Mouse (Mus musculus) forebrain, embryonic 13.5 days (tissue): Measurements from ENCODE around the gene Zfp385a. TPM values are rescaled to one million over a fixed set of nuclear protein-coding genes. Genes with fewer than 3 reads are reported as not detected.

Source experiments
- ATAC-seq: fragments of 200-750 bp; cut with Nextera tagmentation; 2 replicates; pipeline ENCODE4 v1.8.0; 2017
- H3K27ac ChIP-seq: fragments of 300-500 bp; sonication (generic); 2 replicates; pipeline ENCODE4 v1.5.1; 2015; ENCODE audit warnings: inconsistent platforms, mild to moderate bottlenecking, moderate library complexity
- H3K27me3 ChIP-seq: fragments of 300-500 bp; sonication (generic); 2 replicates; pipeline ENCODE4 v1.6.1; 2015; ENCODE audit warnings: mild to moderate bottlenecking, inconsistent platforms
- H3K36me3 ChIP-seq: fragments of 300-500 bp; sonication (generic); 2 replicates; pipeline ENCODE4 v1.6.1; 2015; ENCODE audit warnings: mild to moderate bottlenecking, inconsistent platforms; ENCODE audit not compliant: poor library complexity, severe bottlenecking
- H3K4me1 ChIP-seq: fragments of 300-500 bp; sonication (generic); 2 replicates; pipeline ENCODE4 v1.6.1; 2015; ENCODE audit warnings: inconsistent platforms
- H3K4me2 ChIP-seq: fragments of 300-500 bp; sonication (generic); 2 replicates; pipeline ENCODE4 v1.6.1; 2015; ENCODE audit warnings: inconsistent platforms, mild to moderate bottlenecking, moderate library complexity
- H3K4me3 ChIP-seq: fragments of 300-500 bp; sonication (generic); 2 replicates; pipeline ENCODE4 v1.5.1; 2015; ENCODE audit warnings: mild to moderate bottlenecking, inconsistent platforms
- H3K9ac ChIP-seq: fragments of 300-500 bp; sonication (generic); 2 replicates; pipeline ENCODE4 v1.6.1; 2015; ENCODE audit warnings: mild to moderate bottlenecking, inconsistent platforms
- H3K9me3 ChIP-seq: fragments of 300-500 bp; sonication (generic); replicated peaks from 2 replicates; pipeline ENCODE4 v1.6.1; 2016; ENCODE audit warnings: inconsistent platforms
- WGBS: fragments of 180-500 bp; shearing (Covaris S2); methylation state at CpG from one replicate; pipeline ENCODE4 v1.1.7; 2015; 5-methylcytosine and 5-hydroxymethylcytosine counted together
- polyA plus RNA-seq: library from polyadenylated mRNA; unstranded; fragments of >200 nt; fragmentation: Nextera tagmentation; extraction: Ambion mirVana; gene quantifications from 2 replicates; pipeline ENCODE4 v1.2.1, GENCODE M21; 2015

The Zfp385a gene
- polyA plus RNA-seq, 1 experiment from 2014 or later: 11.3 TPM

DNA sequence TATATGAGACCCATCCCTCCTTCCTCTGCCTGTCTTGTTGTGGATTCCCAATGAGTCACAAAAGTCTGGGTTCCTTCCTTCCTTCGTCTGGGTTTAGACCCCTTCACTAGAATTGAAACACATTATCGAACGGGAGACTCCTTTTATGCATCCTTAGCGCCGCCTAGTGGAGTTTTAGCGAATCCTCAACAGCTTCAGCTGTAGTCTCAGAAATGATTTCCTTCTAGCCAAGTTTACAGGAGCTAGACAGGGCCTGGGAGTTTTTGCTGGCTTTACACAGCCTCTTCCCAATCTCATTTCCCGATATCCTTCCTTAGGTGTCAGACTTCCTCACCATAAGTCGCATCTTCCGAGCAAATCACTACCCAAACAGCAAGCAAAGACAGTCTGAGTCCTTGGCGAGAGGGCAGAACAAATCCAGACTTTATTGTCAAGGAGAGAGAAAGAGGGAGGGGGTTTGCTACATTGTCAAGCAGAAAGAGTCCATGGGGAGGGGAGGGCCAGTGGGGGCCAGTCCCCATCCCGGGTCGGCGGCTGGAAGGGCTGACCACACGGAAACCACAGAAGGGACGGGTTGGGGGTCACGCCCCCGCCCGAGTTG is 26.3 kb downstream of the Zfp385a start:
- 0 out of 2 replicates have a peak, but pooled peaks have one; percentile 11 for ATAC-seq

DNA sequence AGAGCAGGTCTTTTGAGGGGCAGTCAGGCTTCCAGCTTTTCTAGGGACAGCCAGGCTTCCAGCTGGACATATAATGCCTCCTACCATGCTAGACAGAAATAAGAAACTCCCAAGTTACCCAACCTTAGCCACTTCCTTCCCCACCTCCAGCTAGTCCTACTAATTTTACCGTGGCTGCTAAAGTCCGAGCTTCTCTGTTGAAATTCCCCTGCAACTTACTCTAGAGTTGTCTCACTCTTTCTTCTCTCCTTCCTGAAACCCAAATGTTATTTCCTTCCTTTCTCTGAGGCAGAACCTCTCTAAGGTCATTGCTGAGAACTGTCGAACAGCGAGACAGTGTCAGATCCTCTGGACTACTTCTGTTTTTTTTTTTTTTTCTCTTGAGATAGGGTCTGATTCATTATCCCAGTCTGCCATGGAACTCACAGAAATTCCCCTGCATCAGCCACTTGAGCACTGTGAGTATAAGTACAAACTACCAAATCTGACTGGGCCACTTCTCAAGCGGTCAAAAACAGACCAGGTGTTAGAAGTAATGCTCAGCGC is 29.5 kb downstream of the Zfp385a start, which contains the start of gene Gpr84:
Gene Gpr84 (minus strand): TSS at position 248 of the 546 bp plus-strand sequence.
- no peaks in the 10 kb centered on the region for H3K9me3 ChIP-seq
- H3K36me3 ChIP-seq: peaks cover 3% of the 10 kb centered on the region
- no peak within 1 kb of the TSS for H3K4me2 ChIP-seq
- WGBS: 76% methylated on average over 6 of the region's 6 CpGs
- H3K27ac ChIP-seq: no peak within 1 kb of the TSS
- H3K4me3 ChIP-seq: no peak within 1 kb of the TSS
- peaks cover 14% of the 10 kb centered on the region for H3K27me3 ChIP-seq
- ATAC-seq: no peak
- H3K9ac ChIP-seq: no peak within 1 kb of the TSS
- peaks cover 50% of the 10 kb centered on the region for H3K4me1 ChIP-seq

More for the DNA sequence above, 26.3 kb downstream of the Zfp385a start:
- Histone ChIP-seq H3K36me3 (peaks cover 34% of the 10 kb centered on the region), H3K27me3 (peaks cover 10% of the 10 kb centered on the region), H3K9ac (no peak overlapping the region), H3K27ac (no peak overlapping the region), H3K4me2 (peak overlapping the region; percentile 57), H3K9me3 (no peaks in the 10 kb centered on the region), H3K4me3 (no peak overlapping the region), H3K4me1 (peaks cover 29% of the 10 kb centered on the region)
- WGBS: 15% methylated on average over 18 of the region's 18 CpGs

DNA sequence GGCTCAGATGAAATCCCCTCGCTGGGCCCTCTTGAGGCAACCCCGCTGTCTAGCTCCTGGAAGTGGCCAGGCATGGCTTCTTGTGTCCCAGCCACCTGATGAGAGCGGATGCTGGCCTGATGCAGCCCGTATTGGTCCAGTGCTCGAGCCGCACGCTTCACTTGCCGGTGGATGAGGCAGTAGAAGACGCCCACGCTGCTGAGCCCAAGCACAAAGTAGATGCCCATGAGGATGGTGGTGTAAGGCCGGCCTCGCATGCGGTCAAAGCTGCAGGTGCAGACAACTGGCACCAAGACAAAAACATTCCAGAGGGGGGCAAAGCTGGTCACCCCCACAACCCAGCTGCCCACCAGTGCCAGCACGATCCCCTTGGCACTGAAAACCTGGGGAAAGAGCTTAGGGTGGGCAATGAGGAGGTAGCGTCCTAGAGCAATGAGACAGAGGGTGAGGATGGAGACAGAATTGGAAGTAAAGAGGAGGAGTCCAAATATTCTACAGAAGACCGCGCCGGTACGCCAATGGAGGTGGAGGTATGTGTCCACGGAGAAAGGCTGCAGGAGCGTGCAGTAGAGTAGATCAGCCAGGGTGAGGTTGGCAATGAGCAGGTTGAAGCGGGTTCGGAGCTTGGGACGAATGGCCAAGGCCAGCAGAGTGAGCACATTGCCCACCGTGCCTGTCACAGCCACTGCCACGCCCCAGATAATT is 30.9 kb downstream of the Zfp385a start:
- H3K4me2 ChIP-seq: 0 out of 2 replicates have a peak overlapping the region, but pooled peaks have one; percentile 5
- no peak overlapping the region for H3K4me3 ChIP-seq
- H3K9me3 ChIP-seq: no peaks in the 10 kb centered on the region
- H3K27ac ChIP-seq: no peak overlapping the region
- no peak for ATAC-seq
- H3K4me1 ChIP-seq: peaks cover 44% of the 10 kb centered on the region
- H3K36me3 ChIP-seq: no peaks in the 10 kb centered on the region
- peak overlapping the region; percentile 58 for H3K9ac ChIP-seq
- H3K27me3 ChIP-seq: peaks cover 14% of the 10 kb centered on the region
- WGBS: 67% methylated on average over 26 of the region's 26 CpGs

DNA sequence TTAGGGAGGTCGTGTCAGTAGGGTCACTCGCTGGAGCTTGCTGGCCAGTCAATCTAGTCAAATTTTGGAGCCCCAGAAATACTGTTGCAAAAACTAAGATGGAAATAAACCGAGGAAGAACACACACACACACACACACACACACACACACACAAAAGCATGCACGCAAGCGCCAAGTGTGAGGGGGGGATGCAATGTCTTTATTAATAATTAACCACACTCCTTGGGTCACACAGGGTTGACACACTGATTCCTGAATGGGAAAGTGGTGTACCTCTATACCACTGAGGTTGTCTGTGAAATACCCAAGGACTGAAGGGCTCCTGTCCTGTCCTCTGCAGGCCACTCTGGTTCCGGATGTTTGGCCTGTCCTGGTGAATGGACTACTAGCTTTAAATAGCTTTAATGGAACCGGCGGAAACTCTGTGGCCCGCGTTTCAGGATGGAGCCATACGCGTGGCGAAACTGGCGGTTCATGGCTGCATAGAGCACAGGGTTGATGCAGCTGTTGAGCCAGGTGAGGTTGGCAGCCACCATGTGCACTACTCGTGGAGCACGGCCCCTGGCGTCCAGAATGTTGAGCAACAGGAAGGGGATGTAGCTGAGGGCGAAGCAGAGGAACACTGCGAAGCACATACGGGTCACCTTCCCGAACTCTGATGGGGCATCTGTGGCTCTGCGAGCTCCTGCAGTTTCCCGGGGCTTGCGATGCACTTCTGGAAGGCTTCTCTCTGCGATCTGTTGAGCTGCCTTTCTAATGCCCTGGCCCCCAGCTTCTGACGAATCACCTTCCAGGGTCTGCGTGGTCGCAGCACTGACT is 31.6 kb downstream of the Zfp385a start:
- ATAC-seq: no peak
- Histone ChIP-seq H3K4me2 (0 out of 2 replicates have a peak overlapping the region, but pooled peaks have one; percentile 5), H3K4me1 (peaks cover 45% of the 10 kb centered on the region), H3K9me3 (no peaks in the 10 kb centered on the region), H3K9ac (peak overlapping the region; percentile 58), H3K27me3 (peaks cover 14% of the 10 kb centered on the region), H3K4me3 (no peak overlapping the region), H3K27ac (no peak overlapping the region), H3K36me3 (no peaks in the 10 kb centered on the region)
- WGBS: 47% methylated on average over 28 of the region's 28 CpGs

DNA sequence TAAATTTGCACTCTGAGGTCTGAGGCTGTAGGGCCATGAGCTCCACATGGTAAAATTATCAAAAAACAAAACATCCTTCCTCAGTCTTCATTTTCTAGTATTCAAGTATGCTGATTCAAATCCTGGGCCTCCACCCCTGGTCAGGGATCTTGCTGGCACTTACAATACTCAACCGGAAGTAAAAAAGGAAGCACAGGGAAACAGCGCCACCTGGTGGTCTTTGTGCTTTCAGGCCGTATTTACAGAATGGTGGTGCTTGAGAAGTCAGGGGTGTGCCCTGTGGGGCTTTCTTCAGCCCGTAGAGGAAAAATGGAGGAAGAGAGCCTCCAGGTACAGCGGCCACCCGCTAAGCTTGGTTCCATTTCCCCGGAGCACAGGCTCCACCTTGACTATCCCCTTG is 32.8 kb downstream of the Zfp385a start:
- peaks cover 14% of the 10 kb centered on the region for H3K27me3 ChIP-seq
- H3K9me3 ChIP-seq: no peaks in the 10 kb centered on the region
- H3K36me3 ChIP-seq: no peaks in the 10 kb centered on the region
- H3K27ac ChIP-seq: peak overlapping the region; percentile 98
- 0 out of 2 replicates have a peak overlapping the region, but pooled peaks have one; percentile 19 for H3K9ac ChIP-seq
- H3K4me1 ChIP-seq: peaks cover 53% of the 10 kb centered on the region
- 1% methylated on average over 7 of the region's 7 CpGs for WGBS
- H3K4me3 ChIP-seq: no peak overlapping the region
- H3K4me2 ChIP-seq: peak overlapping the region; percentile 31; the same call in 1 of the 2 replicates
- ATAC-seq: peak; percentile 2; the same call in 1 of the 2 replicates

DNA sequence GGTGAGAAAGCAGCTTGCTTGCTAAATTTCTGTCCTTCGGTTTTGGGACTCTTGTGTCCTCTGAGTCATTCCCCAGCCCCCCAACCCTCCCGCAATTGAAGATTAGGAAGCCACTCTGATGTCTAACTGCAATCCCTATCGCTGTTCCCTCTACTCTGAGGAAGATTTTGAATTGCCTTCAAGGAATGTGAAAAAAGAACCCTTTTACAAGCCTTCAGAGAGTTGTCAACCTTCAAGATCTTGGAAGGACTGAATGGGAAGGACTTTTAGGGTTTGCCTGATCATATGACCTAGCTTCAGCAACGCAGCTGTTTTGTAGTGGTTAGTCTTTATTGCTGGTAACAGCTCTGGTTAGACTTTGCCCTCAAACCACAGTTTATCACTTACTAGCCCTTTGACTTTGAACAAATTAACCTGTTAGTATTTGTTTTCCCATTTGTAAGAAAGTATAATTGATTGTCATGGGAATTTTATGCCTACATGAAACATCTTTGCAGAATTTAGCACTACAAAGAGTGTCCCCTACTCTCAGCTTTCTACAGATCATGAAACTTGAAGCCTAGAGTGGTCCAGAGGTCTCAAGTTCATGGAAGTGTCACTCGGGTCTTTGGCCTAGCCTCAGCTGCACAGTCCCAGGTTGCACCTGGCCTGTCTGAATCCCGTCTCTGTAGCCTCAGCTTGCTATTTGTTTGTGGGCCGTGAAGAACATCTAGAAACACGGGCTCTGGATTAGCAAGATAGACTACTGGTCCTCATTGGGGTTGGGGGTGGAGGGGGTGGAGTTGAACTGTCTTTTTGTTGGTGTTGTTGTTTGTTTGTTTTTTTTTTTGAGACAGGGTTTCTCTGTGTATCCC is 33.9 kb downstream of the Zfp385a start:
- peak overlapping the region; percentile 98 for H3K27ac ChIP-seq
- H3K4me2 ChIP-seq: peak overlapping the region; percentile 66
- no peak for ATAC-seq
- peak overlapping the region; percentile 81 for H3K9ac ChIP-seq
- no peaks in the 10 kb centered on the region for H3K36me3 ChIP-seq
- 40% methylated on average over 8 of the region's 8 CpGs for WGBS
- peaks cover 14% of the 10 kb centered on the region for H3K27me3 ChIP-seq
- H3K4me1 ChIP-seq: peaks cover 64% of the 10 kb centered on the region
- peak overlapping the region; percentile 38 for H3K4me3 ChIP-seq
- H3K9me3 ChIP-seq: no peaks in the 10 kb centered on the region

DNA sequence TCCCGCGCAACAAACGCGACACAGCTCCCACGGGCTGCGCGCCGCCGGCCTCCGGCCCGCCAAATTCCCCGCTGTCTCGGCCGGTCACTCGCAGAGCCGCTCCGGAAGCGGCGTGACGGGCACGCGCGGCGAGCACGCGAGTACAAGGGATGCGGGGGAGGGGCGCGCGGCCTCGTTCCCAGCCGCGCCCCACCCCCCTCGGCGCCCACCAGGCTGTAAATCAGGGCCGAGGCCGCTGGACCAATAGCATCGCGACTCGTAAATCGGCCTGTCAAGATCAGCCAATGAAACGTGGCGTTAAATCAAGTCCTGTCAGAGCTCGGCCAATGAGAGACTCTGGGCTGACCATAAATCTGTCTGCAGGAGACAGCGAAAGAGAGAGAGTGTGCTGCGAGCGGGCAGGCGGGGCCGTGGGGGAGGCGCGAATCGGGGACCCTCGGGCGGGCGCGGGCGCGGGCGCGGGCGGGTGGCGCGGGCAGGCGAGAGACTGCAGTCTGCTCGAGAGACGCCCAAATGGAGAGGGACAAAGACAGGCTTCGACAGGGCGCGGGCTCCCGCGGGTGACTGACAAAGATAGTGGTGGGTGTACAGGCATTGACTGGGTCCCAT is 34.7 kb downstream of the Zfp385a start:
- Histone ChIP-seq H3K4me2 (peak overlapping the region; percentile 77), H3K9ac (peak overlapping the region; percentile 81), H3K4me1 (peaks cover 72% of the 10 kb centered on the region), H3K36me3 (no peaks in the 10 kb centered on the region), H3K27ac (peak overlapping the region; percentile 98), H3K9me3 (no peaks in the 10 kb centered on the region), H3K4me3 (peak overlapping the region; percentile 44), H3K27me3 (peaks cover 14% of the 10 kb centered on the region)
- WGBS: under 1% methylated on average over 71 of the region's 71 CpGs
- peak; percentile 97 for ATAC-seq

DNA sequence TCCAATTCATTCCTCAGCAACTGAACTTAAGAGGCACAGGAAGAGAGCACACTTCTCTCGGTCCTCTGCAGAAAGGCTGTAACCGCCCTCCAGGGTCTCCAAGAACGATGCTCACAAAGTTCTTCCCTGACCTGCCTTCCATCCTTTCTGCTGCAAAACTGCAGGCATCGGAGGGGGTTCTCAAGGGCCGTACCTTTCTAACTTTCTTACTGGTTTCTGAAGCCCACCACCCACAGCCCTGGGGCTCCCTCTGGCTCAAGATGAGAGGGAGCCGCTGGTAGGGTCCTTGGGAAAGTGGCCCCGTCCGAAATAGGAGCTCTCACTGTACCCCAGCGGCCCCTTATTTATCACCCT is 35.3 kb downstream of the Zfp385a start:
- peak overlapping the region; percentile 95 for H3K27ac ChIP-seq
- peaks cover 78% of the 10 kb centered on the region for H3K4me1 ChIP-seq
- ATAC-seq: peak; percentile 2; the same call in 1 of the 2 replicates
- peak overlapping the region; percentile 77 for H3K4me2 ChIP-seq
- no peaks in the 10 kb centered on the region for H3K36me3 ChIP-seq
- H3K4me3 ChIP-seq: peak overlapping the region; percentile 44
- H3K27me3 ChIP-seq: peaks cover 14% of the 10 kb centered on the region
- H3K9me3 ChIP-seq: no peaks in the 10 kb centered on the region
- 0% methylated on average over 9 of the region's 9 CpGs for WGBS
- H3K9ac ChIP-seq: peak overlapping the region; percentile 78

DNA sequence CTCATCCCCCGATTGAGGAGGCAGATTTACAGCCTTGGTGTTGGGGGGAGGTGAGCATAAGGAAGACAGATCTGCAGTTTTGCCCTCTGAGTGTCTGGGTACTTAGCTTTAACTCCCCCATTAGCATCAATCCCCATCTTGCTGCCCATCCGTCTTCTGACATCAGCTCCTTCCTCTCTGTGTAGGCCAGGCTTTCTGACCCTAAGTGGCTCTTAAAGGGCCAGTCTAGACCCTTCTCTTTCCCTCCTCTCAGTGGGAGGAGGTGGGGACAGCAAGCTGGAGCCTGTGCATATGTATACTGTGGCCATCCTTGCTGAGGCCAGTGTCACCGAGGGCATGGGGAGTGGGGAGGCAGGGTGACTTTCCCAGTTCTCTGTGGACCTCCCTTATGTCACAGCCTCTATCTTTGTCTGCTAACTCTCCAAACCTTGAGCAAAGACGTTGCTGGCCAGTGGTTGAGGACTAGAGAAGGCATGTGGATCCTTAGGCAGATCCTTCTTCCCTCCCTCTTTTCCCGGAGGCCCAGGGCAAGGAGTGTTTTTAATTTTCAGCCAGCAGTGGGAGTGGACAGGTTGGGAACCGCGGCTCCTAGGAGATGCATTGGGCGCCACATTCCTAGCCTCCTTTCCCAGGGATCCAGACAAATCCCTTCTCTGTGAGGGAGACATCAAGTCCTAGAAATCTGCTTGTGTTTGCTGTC is 35.8 kb downstream of the Zfp385a start:
- peak overlapping the region; percentile 78 for H3K9ac ChIP-seq
- H3K4me3 ChIP-seq: peak overlapping the region; percentile 44
- peaks cover 83% of the 10 kb centered on the region for H3K4me1 ChIP-seq
- peak overlapping the region; percentile 95 for H3K27ac ChIP-seq
- no peaks in the 10 kb centered on the region for H3K36me3 ChIP-seq
- H3K27me3 ChIP-seq: peaks cover 9% of the 10 kb centered on the region
- WGBS: 10% methylated on average over 8 of the region's 8 CpGs
- H3K4me2 ChIP-seq: peak overlapping the region; percentile 77
- no peak for ATAC-seq
- H3K9me3 ChIP-seq: no peaks in the 10 kb centered on the region

DNA sequence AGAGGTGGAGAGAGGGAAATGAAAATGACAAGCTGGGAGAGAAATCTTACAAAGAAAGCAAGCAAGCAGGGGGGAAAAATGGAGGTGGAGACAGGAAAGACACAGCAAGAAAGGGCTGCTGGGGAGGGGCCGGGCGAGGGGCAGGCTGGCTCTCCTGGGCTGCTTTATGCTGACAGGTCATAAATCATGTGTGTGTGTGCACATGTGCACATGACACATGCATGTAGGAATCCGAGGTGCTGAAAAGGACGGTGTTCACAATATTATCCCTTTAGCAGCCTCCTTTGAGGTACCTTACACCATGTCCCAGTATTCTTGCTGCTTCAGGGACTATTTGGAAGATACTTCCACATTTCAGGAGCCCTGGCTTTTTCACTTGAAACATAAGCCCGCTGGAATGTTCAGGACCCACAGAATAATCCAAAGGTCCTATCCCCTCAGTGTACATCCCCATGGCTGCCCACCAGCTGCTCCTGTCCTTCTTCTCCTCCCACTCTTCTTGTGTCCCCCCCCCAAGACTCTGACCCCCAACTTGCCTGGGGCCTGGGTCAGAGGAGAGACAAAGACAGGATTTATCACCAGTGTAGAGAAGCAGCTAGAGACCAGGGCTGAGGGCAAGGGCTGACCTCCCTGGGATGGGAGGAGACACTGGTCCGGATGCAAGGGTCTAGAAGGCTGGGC is 37.4 kb downstream of the Zfp385a start:
- H3K36me3 ChIP-seq: 0 out of 2 replicates have a peak, but pooled peaks cover 6% of the 10 kb centered on the region
- no peaks in the 10 kb centered on the region for H3K9me3 ChIP-seq
- H3K9ac ChIP-seq: peak overlapping the region; percentile 47; the same call in 1 of the 2 replicates
- no peak overlapping the region for H3K4me3 ChIP-seq
- ATAC-seq: no peak
- H3K4me2 ChIP-seq: no peak overlapping the region
- H3K4me1 ChIP-seq: peaks cover 92% of the 10 kb centered on the region
- peak overlapping the region; percentile 99 for H3K27ac ChIP-seq
- no peaks in the 10 kb centered on the region for H3K27me3 ChIP-seq
- 50% methylated on average over 6 of the region's 6 CpGs for WGBS
